Mouse (Mus musculus) lung, postnatal 10 days (tissue): ENCODE measurements at regions not wholly inside any gene's neighbourhood (a gene's known extent, or its start where the extent isn't known, plus 50 kb on each side); places are given as distances from the start of the nearest gene placed in this dataset.

ENCODE experiments used
- DNase-seq: peaks from one replicate; pipeline ENCODE4 v3.0.0; 2021

DNA sequence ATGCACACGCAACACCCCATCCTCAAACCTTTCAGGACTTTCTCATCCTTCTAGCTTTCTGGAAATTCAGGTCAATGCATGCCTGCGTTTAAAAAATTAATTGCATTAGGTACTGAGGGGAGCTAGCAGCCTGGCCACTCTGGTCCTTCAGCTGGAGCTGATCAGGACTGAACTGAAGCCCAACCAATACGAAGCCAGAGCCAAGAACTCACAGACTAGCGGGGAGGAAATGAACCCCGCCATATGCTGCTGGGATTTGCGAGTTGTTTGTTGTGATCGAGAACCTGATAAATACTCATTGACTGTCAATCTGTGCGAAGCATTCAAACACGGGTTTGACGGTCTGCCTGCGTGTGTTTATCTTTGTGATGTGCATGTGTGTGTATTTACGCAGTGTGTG is 177.2 kb upstream of the Rora start:
- DNase-seq = no peak

DNA sequence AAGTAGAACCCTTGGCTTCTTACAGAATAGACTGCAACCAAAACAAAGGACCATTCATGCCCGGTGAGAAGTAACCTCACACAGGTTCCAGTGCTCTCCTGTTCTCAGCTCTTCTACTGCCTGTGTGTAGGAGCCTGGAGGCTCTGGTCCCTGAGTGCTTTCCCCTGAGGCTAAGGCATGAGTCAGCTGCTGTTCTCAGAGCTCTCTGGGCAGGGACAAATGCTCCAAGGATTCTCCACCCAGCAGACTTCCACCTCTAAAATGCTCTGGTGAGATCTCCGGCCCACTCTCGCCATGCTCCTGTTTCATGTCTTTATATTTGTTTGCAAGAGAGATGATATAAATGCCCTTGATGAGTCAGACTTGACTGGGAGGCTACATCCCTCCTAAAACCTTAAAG is 176.1 kb upstream of the Rora start:
- no peak for DNase-seq

DNA sequence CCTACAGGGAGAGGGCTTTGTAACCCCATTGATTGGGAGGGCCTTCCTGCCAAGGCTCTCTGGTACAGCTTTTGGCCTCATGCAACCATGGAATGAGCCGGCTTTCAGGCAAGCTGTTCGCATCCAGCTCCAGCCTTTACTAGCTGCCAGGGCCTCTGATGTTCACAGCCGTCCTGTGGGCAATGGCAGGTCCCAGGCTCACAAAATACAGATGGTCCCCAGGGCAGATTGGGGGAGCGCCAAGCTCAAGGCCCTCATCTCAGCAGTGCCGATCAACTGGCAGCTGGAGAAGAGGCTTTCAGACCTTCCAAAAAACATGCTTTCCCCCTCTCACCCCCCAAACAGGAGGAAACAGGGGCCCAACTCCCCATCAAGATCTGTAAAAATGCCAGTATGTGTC is 166.9 kb upstream of the Rora start:
- no peak for DNase-seq

DNA sequence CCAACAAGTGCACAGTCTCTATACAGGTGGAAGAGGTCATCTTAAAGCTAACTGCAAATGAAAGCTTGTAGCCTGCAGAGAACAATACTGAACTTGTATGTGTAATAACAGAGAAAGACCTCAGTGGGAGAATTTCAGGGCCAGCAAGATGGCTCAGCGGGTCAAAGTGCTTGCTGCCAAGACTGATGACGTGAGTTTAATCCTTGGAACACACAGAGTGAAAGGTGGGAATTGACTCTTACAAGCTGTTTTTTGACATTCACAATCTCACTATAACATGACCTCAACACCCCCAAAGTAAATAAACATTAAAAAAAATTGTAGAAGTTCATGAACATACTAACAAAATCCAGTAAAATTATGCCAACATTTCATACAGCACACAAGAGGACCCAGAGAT is 162.4 kb upstream of the Rora start:
- DNase-seq = no peak

DNA sequence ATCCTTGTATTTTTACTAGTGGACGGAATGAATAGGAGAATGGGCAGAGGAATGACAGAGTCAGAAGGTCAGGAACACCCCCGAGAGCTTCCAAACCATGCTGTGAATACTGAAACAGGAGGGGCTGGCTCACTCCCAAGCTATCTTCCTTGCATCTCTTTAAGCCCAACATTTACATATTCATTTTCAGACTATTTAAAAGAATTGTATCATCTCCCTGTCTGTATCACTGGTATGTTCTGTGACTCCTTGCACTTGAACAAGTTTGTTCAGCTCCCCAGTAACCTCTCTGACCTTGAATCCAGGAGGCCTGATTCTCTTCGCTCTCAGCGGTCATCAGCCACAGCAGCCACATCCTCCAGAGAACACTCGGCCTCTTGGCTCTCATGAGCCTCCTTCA is 132.4 kb upstream of the Rora start:
- no peak for DNase-seq

DNA sequence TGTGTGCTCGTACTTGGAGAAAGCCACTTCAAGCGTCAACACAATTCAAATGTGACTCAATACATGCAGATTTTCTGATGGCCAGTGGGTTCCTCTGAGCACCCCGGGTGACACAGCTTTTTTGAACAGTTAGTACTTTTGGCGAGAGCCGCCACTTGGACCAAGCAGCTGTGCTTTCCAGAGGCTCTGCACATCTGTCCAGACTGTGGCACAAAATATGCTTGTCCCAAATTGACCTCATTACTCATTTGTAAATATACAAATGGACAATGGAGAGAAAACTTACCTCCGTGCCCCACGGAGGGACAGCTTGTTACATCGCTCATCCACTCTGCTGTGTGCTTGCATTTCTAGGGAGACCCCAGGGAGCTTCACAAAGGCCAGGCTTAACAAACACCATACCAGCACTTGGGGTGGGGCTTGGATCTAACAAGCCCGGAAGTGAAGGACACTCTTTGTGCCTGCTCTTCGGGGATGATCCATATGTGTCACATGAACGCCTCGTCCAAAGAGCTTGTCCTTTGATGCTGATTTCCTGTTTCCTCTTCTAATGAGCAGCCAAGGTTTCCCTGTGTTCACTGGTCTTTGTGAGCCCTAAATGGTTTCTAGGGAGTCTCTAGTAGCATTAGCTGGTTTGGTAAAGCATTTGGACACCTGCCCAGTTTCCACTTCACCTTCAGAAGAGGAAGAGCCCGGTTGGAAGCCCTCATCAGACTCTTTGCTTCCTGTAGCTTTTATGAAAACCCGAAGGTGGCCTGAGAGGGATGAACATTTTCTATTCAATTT is 91.6 kb upstream of the Rora start:
- DNase-seq = peak; percentile 42

DNA sequence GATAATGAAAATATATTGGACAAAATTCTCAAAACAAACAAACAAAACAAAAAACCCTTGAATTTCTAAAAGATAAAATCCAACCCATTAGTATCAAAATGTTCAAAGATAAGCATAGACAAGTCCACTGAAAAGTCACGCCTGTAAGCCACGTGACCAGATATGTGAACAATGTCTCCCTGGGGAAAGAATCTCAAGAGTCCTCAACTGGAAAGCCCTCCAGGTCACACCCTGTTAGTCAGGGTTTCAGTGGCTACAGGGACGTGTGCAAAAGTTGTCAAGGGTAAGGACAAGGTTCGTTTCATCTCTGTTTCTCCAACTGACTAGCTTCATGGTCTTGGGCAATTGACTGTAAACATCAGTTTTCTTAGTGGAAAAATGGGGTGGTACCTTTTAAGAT is 90.4 kb upstream of the Rora start:
- no peak for DNase-seq

DNA sequence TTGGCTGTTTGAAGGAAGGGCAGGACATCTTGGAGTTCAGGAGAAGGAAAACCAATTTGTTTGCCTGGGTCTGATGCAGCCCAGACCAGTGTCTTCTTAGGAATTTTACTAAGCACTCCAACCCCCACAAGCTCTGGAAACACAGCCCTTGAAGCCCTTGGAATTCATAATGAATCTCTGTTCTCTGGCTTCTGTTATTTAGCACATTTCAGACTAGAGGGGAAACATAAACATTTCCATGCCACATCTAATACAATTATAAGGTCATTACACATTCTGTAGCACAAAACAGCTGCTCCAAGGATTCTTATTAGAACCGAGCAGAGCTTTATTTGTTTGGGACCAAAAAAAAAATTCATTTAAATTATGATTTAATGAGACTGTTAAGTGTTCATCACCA is 67.8 kb upstream of the Rora start:
- peak; percentile 6 for DNase-seq

DNA sequence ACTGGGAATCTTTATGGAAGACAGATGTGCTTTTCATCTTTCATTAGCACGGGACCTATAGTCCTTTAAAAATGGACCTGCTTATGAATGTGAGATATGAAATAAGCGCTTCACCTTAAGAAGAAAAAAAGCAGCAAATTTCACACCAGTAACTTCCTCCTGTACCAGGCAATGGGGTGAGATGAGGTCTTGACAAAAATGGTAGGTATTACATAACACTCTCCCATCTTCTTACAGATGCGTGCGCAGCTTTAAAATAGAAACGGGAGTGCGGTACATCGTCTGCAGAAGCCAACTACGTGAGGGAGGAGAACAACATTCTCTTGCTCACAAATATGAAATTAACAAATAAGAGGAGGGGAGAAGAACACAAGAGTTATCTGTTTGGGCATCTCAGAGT is 62.6 kb upstream of the Rora start:
- DNase-seq = no peak

DNA sequence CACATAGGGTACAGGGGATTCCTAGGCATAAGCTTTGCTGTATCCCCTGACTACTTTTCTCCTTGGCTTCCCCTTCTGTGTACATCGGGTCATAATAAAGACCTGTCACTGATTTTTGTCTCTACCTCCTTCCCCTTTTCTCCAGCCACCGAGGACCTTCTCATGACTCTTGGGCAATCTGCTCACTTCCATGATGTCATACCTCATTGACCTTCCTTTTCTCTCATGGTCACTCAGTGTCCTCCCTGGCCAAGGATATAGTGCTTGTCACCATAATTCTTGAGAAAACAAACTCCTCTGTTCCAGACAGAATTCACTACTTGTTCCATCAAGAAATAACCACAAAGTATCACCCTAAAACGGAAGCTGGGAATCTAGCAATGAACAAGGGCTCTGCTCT is 60.6 kb upstream of the Rora start:
- no peak for DNase-seq

DNA sequence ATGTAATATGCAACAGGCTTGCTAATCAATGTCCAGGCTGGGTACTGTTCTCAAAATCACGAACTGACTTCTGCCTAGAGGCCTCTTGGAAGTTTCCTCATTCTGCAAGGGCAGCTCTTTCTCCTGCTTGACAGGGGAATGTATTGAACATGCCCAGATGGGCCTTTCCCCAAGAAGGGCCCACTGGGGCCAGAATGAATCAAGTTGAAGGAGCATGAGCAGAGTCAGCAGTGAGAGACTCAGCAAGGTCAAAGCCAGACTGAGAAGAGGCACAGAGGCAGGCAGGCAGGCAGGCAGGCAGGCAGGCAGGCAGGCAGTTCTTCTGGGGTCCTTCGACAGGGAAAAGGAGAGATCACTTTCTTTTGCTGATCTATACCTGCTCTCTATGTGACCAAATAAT is 59.0 kb upstream of the Rora start:
- DNase-seq = no peak
